Mouse (Mus musculus): Measurements from ENCODE around the gene Ostm1. TPM values are rescaled to one million over a fixed set of nuclear protein-coding genes. Genes with fewer than 3 reads are reported as not detected.

Ostm1 gene
- total and polyA plus RNA-seq, 2 experiments from 2014 or later = 13.8 to 20.2 TPM

DNA sequence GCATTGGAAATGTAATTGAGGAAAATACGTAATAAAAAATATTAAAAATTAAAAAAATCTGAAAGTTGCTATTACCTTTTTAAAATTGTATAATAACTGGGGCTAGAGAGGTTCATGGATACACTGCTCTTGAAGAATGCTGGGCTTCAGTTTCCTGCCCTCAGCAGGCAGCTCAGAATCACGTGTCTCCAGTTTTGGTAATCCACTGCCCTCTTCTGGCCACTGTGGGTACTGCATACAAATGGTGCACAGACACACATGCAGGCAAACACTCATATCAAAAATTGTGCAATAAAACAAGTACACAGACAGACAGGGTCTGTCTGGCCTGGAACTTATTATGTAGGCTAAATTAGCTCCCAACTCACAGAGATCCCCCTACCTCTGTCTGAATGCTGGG lies 21.3 kb downstream of the Ostm1 start:
- Histone ChIP-seq H3K27me3 (ENCODE audit: control insufficient read depth, insufficient read depth, low read length) (peaks cover 16% of the 10 kb centered on the region; the same call in 1 of the 2 replicates), H3K27ac (ENCODE audit: low read depth) (no peak overlapping the region), H3K9ac (replicated peaks; ENCODE audit: low read depth, low read length) (no peak overlapping the region), H3K4me3 (ENCODE audit: low read depth, low read length) (no peak overlapping the region), H3K4me2 (ENCODE audit: low read depth, low read length) (no peak overlapping the region), H3K36me3 (replicated peaks; ENCODE audit: control insufficient read depth, insufficient read depth, low read length) (no peaks in the 10 kb centered on the region), H3K9me3 (replicated peaks; ENCODE audit: control insufficient read depth, low read length) (peaks cover 20% of the 10 kb centered on the region), H3K4me1 (ENCODE audit: control insufficient read depth, insufficient read depth) (no peaks in the 10 kb centered on the region)
- TF ChIP-seq EP300 (IDR thresholded peaks at IDR 0.05; ENCODE audit: low read depth) (no peak), CTCF (IDR thresholded peaks at IDR 0.05; ENCODE audit: low read depth) (peak; percentile 39)
- ATAC-seq (ENCODE audit: insufficient read depth, low read depth) (no peak), DNase-seq (ENCODE audit: low spot score) (no peak)
- WGBS = 62% methylated on average over 2 of the region's 2 CpGs

DNA sequence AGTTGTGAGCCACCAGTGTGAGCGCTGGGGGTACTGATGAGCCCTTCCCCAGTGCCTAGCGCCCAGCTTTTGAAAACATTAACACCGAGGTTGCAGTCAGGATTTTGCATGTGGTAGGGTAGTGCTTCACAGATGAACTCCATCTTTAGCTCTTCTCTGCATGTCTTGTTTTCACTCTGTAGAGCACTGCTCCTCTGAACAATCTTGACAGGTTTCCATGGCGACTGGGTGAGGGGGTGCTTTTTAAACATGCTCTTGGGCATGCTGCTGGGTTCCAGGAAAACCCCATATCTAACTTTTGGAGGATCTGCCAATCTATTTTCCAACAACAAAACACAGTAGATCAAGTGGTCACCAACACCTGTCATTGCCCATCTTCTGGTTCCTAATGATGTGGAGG lies 23.1 kb downstream of the Ostm1 start:
- 49% methylated on average over 4 of the region's 4 CpGs for WGBS
- H3K36me3 ChIP-seq (replicated peaks; ENCODE audit: control insufficient read depth, insufficient read depth, low read length) = no peaks in the 10 kb centered on the region
- DNase-seq (ENCODE audit: low spot score) (no peak), ATAC-seq (ENCODE audit: insufficient read depth, low read depth) (no peak)
- H3K4me3 ChIP-seq (ENCODE audit: low read depth, low read length) = no peak overlapping the region
- H3K4me1 ChIP-seq (ENCODE audit: control insufficient read depth, insufficient read depth) = no peaks in the 10 kb centered on the region
- peaks cover 21% of the 10 kb centered on the region for H3K27me3 ChIP-seq (ENCODE audit: control insufficient read depth, insufficient read depth, low read length)
- H3K27ac ChIP-seq (ENCODE audit: low read depth) = no peak overlapping the region
- peaks cover 20% of the 10 kb centered on the region for H3K9me3 ChIP-seq (replicated peaks; ENCODE audit: control insufficient read depth, low read length)
- H3K9ac ChIP-seq (replicated peaks; ENCODE audit: low read depth, low read length) = no peak overlapping the region
- no peak overlapping the region for H3K4me2 ChIP-seq (ENCODE audit: low read depth, low read length)
- TF ChIP-seq EP300 (IDR thresholded peaks at IDR 0.05; ENCODE audit: low read depth) (no peak), CTCF (IDR thresholded peaks at IDR 0.05; ENCODE audit: low read depth) (no peak)

DNA sequence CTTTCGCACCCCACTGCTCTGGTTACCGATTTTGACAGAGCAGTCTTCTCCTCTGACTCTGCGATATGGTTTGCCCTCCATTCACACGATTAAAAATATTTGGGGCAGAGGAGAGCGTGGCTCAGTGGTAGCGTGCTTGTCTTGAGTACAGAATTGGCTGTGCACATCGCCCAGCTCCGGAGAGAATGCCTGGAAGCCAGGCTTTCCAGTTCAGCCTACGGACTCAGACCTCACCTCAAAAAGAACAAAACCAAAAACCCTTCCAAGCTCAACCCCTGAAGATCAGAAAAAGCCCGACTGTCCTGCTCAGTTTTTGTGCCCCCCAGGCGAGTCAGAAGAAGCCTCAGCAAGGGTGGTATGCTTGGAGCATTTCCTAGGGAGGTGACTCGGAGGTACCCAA lies 29.5 kb downstream of the Ostm1 start:
- 16% methylated on average over 12 of the region's 12 CpGs for WGBS
- H3K9ac ChIP-seq (replicated peaks; ENCODE audit: low read depth, low read length) = no peak overlapping the region
- H3K27me3 ChIP-seq (ENCODE audit: control insufficient read depth, insufficient read depth, low read length) = peaks cover 60% of the 10 kb centered on the region
- H3K36me3 ChIP-seq (replicated peaks; ENCODE audit: control insufficient read depth, insufficient read depth, low read length) = no peaks in the 10 kb centered on the region
- no peak overlapping the region for H3K4me3 ChIP-seq (ENCODE audit: low read depth, low read length)
- no peak overlapping the region for H3K27ac ChIP-seq (ENCODE audit: low read depth)
- H3K9me3 ChIP-seq (replicated peaks; ENCODE audit: control insufficient read depth, low read length) = peaks cover 3% of the 10 kb centered on the region; the same call in 1 of the 2 replicates
- ATAC-seq (ENCODE audit: insufficient read depth, low read depth) (no peak), DNase-seq (ENCODE audit: low spot score) (no peak)
- H3K4me1 ChIP-seq (ENCODE audit: control insufficient read depth, insufficient read depth) = peaks cover 9% of the 10 kb centered on the region; the same call in 1 of the 2 replicates
- TF ChIP-seq CTCF (IDR thresholded peaks at IDR 0.05; ENCODE audit: low read depth) (no peak), EP300 (IDR thresholded peaks at IDR 0.05; ENCODE audit: low read depth) (no peak)
- no peak overlapping the region for H3K4me2 ChIP-seq (ENCODE audit: low read depth, low read length)

DNA sequence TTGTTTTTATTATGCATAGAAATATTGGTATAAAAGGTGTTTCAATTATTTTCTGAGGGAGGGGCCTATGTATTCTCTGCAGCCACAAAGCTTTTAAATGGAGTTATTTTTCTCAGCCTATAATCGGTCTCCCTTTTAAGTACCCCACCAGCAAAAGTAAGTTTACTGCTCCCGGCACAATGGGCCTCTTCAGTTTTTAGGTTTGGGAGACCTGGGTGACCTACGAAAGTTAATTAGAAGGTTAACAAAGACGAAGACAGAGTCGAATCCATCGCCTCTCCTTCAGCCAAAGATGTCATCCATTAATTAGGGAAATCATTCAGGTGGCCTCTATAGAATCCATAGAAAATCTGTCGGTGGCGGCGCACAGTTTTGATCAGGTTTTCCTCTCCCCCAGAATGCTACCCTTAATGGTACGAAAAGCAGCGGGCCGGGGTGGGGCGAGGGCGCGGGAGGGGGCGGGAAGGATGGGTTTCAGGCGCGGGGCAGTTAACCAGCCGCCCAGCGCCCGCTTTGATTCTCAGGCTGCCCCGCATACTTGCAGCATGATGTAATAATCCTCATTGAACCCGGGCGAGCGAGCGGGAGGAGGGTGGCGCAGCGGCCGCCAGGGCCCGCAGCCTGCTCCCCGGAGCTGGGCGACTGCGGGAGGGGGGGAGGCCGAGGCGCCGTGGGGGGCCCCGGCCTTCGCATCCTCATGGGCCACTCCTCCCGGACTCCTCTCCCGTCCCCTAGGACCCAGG lies 30.2 kb downstream of the Ostm1 start:
- H3K4me2 ChIP-seq (ENCODE audit: low read depth, low read length) = peak overlapping the region; percentile 69
- ATAC-seq (ENCODE audit: insufficient read depth, low read depth) (peak; percentile 84), DNase-seq (ENCODE audit: low spot score) (no peak)
- no peaks in the 10 kb centered on the region for H3K36me3 ChIP-seq (replicated peaks; ENCODE audit: control insufficient read depth, insufficient read depth, low read length)
- no peak for TF ChIP-seq CTCF (IDR thresholded peaks at IDR 0.05; ENCODE audit: low read depth)
- TF ChIP-seq EP300 (IDR thresholded peaks at IDR 0.05; ENCODE audit: low read depth) = no peak
- no peaks in the 10 kb centered on the region; the same call in 1 of the 2 replicates for H3K9me3 ChIP-seq (replicated peaks; ENCODE audit: control insufficient read depth, low read length)
- peaks cover 64% of the 10 kb centered on the region for H3K27me3 ChIP-seq (ENCODE audit: control insufficient read depth, insufficient read depth, low read length)
- H3K4me1 ChIP-seq (ENCODE audit: control insufficient read depth, insufficient read depth) = peaks cover 9% of the 10 kb centered on the region; the same call in 1 of the 2 replicates
- no peak overlapping the region for H3K9ac ChIP-seq (replicated peaks; ENCODE audit: low read depth, low read length)
- H3K27ac ChIP-seq (ENCODE audit: low read depth) = no peak overlapping the region
- H3K4me3 ChIP-seq (ENCODE audit: low read depth, low read length) = peak overlapping the region; percentile 43
- WGBS = 2% methylated on average over 35 of the region's 40 CpGs

DNA sequence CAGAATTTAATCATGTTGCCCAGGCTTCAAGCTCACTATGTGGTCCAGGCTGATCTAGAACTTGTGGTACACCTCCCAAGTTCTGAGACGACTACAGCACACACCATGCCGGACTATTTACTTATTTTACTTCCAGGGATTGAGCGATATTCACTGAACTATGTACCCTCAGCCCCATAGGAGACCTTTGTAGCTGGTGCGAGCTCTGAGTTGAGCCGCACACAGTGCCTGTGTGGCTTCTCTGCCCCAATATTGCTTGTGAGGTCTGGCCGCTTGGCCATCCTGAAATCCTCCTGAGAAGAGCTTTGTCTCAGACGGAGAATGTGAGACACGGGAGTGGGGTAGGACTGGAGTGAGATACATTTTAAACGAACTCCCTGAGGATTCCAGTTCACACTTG lies 31.1 kb downstream of the Ostm1 start:
- 29% methylated on average over 9 of the region's 9 CpGs for WGBS
- no peak overlapping the region for H3K9ac ChIP-seq (replicated peaks; ENCODE audit: low read depth, low read length)
- peaks cover 9% of the 10 kb centered on the region; the same call in 1 of the 2 replicates for H3K4me1 ChIP-seq (ENCODE audit: control insufficient read depth, insufficient read depth)
- no peak overlapping the region for H3K4me3 ChIP-seq (ENCODE audit: low read depth, low read length)
- no peak for ATAC-seq (ENCODE audit: insufficient read depth, low read depth)
- DNase-seq (ENCODE audit: low spot score) = no peak
- H3K4me2 ChIP-seq (ENCODE audit: low read depth, low read length) = no peak overlapping the region
- no peaks in the 10 kb centered on the region for H3K36me3 ChIP-seq (replicated peaks; ENCODE audit: control insufficient read depth, insufficient read depth, low read length)
- TF ChIP-seq EP300 (IDR thresholded peaks at IDR 0.05; ENCODE audit: low read depth) (no peak), CTCF (IDR thresholded peaks at IDR 0.05; ENCODE audit: low read depth) (no peak)
- H3K27me3 ChIP-seq (ENCODE audit: control insufficient read depth, insufficient read depth, low read length) = peaks cover 69% of the 10 kb centered on the region
- H3K27ac ChIP-seq (ENCODE audit: low read depth) = no peak overlapping the region
- no peaks in the 10 kb centered on the region; the same call in 1 of the 2 replicates for H3K9me3 ChIP-seq (replicated peaks; ENCODE audit: control insufficient read depth, low read length)
